Mouse (Mus musculus): ENCODE measurements around the gene Arl16.

- no peak for TF ChIP-seq EP300 (IDR thresholded peaks at IDR 0.05; ENCODE audit: low read depth)
- no peak for TF ChIP-seq CTCF (IDR thresholded peaks at IDR 0.05; ENCODE audit: low read depth)
These were observed at the start of gene Arl16 for GRCm38 (mm10) chr11:120467051-120467735.

All from heart, postnatal 0 days (tissue).